Mouse (Mus musculus): ENCODE measurements around the gene Ets1. TPM values are rescaled to one million over a fixed set of nuclear protein-coding genes. Genes with fewer than 3 reads are reported as not detected.
A peak's percentile ranks its signal among the peaks of the same experiment; 100 is the strongest.

The Ets1 gene
- total and polyA plus RNA-seq, 2 experiments from 2014 or later: 12.3 to 21.2 TPM

DNA sequence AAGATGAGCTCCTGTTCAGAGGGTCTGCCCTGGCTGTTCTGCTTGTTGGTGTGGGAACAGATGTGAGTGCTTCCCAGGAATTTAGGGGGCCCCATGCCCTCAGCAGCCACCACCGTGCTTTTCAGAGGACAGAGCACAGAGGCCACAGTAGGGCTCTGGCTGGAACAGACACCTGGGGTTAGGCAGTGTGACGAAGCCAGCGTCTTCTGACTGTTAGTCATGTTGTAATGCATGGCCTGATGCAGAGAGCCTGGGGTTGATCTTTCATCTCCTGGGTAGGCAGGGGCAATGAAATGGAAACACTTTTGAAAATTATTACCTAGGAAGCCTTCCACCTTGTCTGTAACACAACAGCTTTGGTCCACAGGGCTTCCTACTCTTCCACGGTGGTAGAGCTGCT, 25.4 kb upstream of the Ets1 start:
- Histone ChIP-seq H3K4me1 (ENCODE audit: insufficient read depth) (no peaks in the 10 kb centered on the region), H3K27me3 (ENCODE audit: insufficient read depth, low read length) (no peaks in the 10 kb centered on the region), H3K9me3 (ENCODE audit: low read length) (no peaks in the 10 kb centered on the region), H3K4me2 (ENCODE audit: low read depth) (no peak overlapping the region), H3K9ac (no peak overlapping the region), H3K36me3 (ENCODE audit: insufficient read depth) (no peaks in the 10 kb centered on the region), H3K4me3 (ENCODE audit: low read depth, low read length) (no peak overlapping the region), H3K27ac (ENCODE audit: low read depth, low read length) (no peak overlapping the region)
- DNase-seq (no peak), ATAC-seq (no peak)
- TF ChIP-seq CTCF (IDR thresholded peaks at IDR 0.05; ENCODE audit: low read depth): no peak
- WGBS: 81% methylated on average over 4 of the region's 4 CpGs

DNA sequence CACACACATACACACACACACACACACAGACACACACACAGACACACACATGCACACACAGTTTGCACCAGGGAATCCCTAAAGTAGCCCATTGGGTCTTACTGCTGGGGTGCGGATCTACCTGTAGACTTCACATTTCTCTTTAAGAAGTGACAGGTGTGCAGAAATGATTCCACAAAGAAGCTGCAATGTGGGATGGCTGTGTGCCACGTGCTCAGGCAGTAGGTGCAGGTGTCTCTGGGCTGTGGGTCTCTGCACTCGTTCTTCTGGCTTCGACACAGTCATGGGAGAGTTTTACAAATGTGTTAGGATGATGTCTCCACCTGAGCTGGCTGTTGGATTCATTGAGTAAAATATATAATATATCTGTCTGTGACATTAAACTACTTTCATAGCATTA, 24.7 kb upstream of the Ets1 start:
- DNase-seq (no peak), ATAC-seq (no peak)
- H3K9ac ChIP-seq: no peak overlapping the region
- TF ChIP-seq CTCF (IDR thresholded peaks at IDR 0.05; ENCODE audit: low read depth): no peak
- no peaks in the 10 kb centered on the region for H3K4me1 ChIP-seq (ENCODE audit: insufficient read depth)
- no peak overlapping the region for H3K4me2 ChIP-seq (ENCODE audit: low read depth)
- H3K9me3 ChIP-seq (ENCODE audit: low read length): no peaks in the 10 kb centered on the region
- H3K27ac ChIP-seq (ENCODE audit: low read depth, low read length): no peak overlapping the region
- no peaks in the 10 kb centered on the region for H3K36me3 ChIP-seq (ENCODE audit: insufficient read depth)
- 86% methylated on average over 4 of the region's 4 CpGs for WGBS
- no peak overlapping the region for H3K4me3 ChIP-seq (ENCODE audit: low read depth, low read length)
- no peaks in the 10 kb centered on the region for H3K27me3 ChIP-seq (ENCODE audit: insufficient read depth, low read length)

DNA sequence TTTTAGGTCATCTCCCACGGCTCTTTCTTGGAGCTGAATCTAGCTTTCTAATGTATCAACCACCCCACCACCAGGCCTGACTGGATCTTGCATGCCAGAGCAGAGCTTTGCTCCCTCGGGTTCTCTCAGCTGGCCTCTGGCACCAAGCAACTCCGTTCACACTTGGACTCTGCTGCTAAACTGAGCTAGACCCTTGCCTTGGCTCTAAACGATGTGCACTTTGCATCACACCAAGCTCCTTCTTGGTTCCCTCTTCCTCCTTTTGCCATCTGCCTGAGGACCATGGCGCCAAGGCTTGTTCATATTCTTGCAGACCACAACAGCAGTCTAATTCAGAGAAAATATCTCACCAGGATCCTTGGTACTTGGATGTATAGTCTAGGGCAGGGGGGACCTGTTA, 23.6 kb upstream of the Ets1 start:
- no peak overlapping the region for H3K27ac ChIP-seq (ENCODE audit: low read depth, low read length)
- H3K4me3 ChIP-seq (ENCODE audit: low read depth, low read length): no peak overlapping the region
- H3K36me3 ChIP-seq (ENCODE audit: insufficient read depth): no peaks in the 10 kb centered on the region
- H3K4me2 ChIP-seq (ENCODE audit: low read depth): no peak overlapping the region
- H3K27me3 ChIP-seq (ENCODE audit: insufficient read depth, low read length): no peaks in the 10 kb centered on the region
- DNase-seq: no peak
- ATAC-seq: no peak
- WGBS: 84% methylated on average over 5 of the region's 5 CpGs
- no peaks in the 10 kb centered on the region for H3K9me3 ChIP-seq (ENCODE audit: low read length)
- H3K4me1 ChIP-seq (ENCODE audit: insufficient read depth): no peaks in the 10 kb centered on the region
- TF ChIP-seq CTCF (IDR thresholded peaks at IDR 0.05; ENCODE audit: low read depth): no peak
- no peak overlapping the region for H3K9ac ChIP-seq

DNA sequence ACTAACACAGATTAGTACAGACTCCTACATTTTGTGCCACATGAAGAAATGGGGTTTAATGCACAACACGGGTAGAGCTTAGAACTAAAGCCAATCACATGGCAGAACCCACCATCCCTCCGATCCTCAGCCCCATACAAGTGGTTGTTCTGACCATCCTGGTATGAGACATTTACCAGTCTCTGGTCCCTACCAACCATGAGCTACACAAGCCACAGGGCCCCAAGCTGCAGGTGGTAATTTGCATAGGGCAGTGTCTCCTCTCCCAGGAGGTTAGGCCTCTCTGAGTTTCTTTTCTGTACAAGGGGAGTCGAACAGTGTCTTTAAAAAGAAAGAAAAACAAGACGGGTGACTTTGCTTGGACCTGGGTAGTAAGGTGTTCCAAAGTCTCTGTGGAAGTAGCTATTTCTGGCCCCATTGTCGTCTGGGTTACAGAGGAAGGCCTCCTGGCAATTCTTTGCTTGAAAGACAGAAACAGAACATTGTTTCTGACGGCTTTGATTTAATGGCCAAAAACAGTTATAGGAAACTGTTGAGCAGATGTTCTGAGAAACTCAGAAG, 23.1 kb upstream of the Ets1 start:
- no peak overlapping the region for H3K4me2 ChIP-seq (ENCODE audit: low read depth)
- no peaks in the 10 kb centered on the region for H3K27me3 ChIP-seq (ENCODE audit: insufficient read depth, low read length)
- ATAC-seq (no peak), DNase-seq (no peak)
- H3K4me3 ChIP-seq (ENCODE audit: low read depth, low read length): no peak overlapping the region
- H3K36me3 ChIP-seq (ENCODE audit: insufficient read depth): no peaks in the 10 kb centered on the region
- no peak overlapping the region for H3K27ac ChIP-seq (ENCODE audit: low read depth, low read length)
- no peaks in the 10 kb centered on the region for H3K4me1 ChIP-seq (ENCODE audit: insufficient read depth)
- 67% methylated on average over 6 of the region's 6 CpGs for WGBS
- H3K9me3 ChIP-seq (ENCODE audit: low read length): no peaks in the 10 kb centered on the region
- no peak overlapping the region for H3K9ac ChIP-seq
- TF ChIP-seq CTCF (IDR thresholded peaks at IDR 0.05; ENCODE audit: low read depth): no peak

DNA sequence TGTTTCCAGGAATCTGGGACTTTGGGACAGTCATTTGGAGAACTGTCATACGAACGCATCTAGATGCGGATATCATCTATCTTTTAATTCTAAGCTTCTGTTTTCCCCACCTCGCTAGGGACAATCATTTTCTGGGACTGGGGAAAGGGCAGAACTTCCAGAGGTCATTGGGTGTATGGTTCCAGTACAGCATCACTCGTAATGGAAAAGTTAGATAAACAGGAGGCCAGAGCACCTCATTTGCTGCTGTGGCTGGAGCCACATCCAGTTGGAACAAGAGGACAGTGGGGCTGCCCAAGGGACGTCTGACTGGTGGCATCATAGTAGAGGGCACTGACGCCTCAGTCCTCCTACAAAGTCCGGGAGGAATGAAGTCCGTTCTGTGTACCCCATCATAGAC, 21.8 kb upstream of the Ets1 start:
- no peak overlapping the region for H3K27ac ChIP-seq (ENCODE audit: low read depth, low read length)
- no peaks in the 10 kb centered on the region for H3K36me3 ChIP-seq (ENCODE audit: insufficient read depth)
- H3K4me1 ChIP-seq (ENCODE audit: insufficient read depth): no peaks in the 10 kb centered on the region
- WGBS: 90% methylated on average over 9 of the region's 9 CpGs
- H3K4me3 ChIP-seq (ENCODE audit: low read depth, low read length): no peak overlapping the region
- H3K4me2 ChIP-seq (ENCODE audit: low read depth): no peak overlapping the region
- no peaks in the 10 kb centered on the region for H3K9me3 ChIP-seq (ENCODE audit: low read length)
- TF ChIP-seq CTCF (IDR thresholded peaks at IDR 0.05; ENCODE audit: low read depth): no peak
- no peaks in the 10 kb centered on the region for H3K27me3 ChIP-seq (ENCODE audit: insufficient read depth, low read length)
- ATAC-seq: no peak
- DNase-seq: no peak
- no peak overlapping the region for H3K9ac ChIP-seq

DNA sequence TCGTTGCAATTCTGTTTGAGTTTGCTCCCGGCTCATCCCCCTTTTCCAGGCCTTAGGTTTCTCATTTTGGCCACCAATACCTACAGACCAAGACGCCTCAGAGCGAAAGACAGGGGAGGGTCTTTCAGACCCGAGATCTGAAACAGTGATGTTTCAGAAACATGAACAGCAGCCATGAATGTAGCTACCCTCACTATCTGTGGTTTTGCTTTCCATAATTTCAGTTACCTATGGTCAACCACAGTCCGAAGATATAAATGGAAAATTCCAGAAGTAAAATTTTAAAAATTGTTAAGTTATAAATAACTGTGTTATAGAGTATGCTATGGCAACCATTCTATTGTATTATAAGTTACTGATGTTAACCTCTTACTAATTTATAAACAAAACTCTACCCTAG, 20.6 kb upstream of the Ets1 start:
- H3K27me3 ChIP-seq (ENCODE audit: insufficient read depth, low read length): no peaks in the 10 kb centered on the region
- whole genome bisulfite sequencing: 89% methylated on average over 6 of the region's 6 CpGs
- no peak for TF ChIP-seq CTCF (IDR thresholded peaks at IDR 0.05; ENCODE audit: low read depth)

DNA sequence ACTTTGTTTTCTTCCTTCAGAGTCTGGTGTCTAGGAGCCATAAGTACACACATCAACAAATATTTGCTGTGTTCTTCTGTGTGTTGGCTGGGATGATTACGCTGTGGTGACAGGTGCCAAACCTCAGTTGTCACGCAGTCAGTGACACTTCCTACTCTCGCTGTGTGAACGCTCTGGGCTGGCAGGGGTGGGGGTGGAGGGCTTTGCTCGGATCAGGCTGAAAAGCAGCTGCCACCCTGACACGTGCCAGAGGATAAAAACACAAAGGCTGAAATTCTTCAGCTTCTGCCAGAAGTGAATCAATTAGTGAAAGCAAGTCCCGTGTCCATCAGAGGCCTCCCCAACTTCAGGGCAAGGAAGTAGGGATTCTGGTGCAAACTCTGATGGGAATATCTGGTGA, 20.0 kb upstream of the Ets1 start:
- WGBS: 9% methylated on average over 7 of the region's 7 CpGs
- no peaks in the 10 kb centered on the region for H3K4me1 ChIP-seq (ENCODE audit: insufficient read depth)
- H3K4me2 ChIP-seq (ENCODE audit: low read depth): no peak overlapping the region
- no peak overlapping the region for H3K27ac ChIP-seq (ENCODE audit: low read depth, low read length)
- H3K27me3 ChIP-seq (ENCODE audit: insufficient read depth, low read length): no peaks in the 10 kb centered on the region
- H3K9me3 ChIP-seq (ENCODE audit: low read length): no peaks in the 10 kb centered on the region
- peak; percentile 59 for ATAC-seq
- no peaks in the 10 kb centered on the region for H3K36me3 ChIP-seq (ENCODE audit: insufficient read depth)
- DNase-seq: no peak
- H3K9ac ChIP-seq: no peak overlapping the region
- TF ChIP-seq CTCF (IDR thresholded peaks at IDR 0.05; ENCODE audit: low read depth): no peak
- H3K4me3 ChIP-seq (ENCODE audit: low read depth, low read length): no peak overlapping the region

More for the DNA sequence above, 20.6 kb upstream of the Ets1 start:
- H3K9me3 ChIP-seq (ENCODE audit: low read length): no peaks in the 10 kb centered on the region
- H3K4me3 ChIP-seq (ENCODE audit: low read depth, low read length): no peak overlapping the region
- no peaks in the 10 kb centered on the region for H3K4me1 ChIP-seq (ENCODE audit: insufficient read depth)
- H3K9ac ChIP-seq: no peak overlapping the region
- no peaks in the 10 kb centered on the region for H3K36me3 ChIP-seq (ENCODE audit: insufficient read depth)
- DNase-seq (no peak), ATAC-seq (no peak)
- no peak overlapping the region for H3K27ac ChIP-seq (ENCODE audit: low read depth, low read length)
- H3K4me2 ChIP-seq (ENCODE audit: low read depth): no peak overlapping the region

All from forebrain, postnatal 0 days (tissue).